Mouse (Mus musculus) E14TG2a.4 (cell line): ENCODE data around the gene Grk6.

ENCODE experiments used
- CTCF ChIP-seq: conservative IDR thresholded peaks from 2 replicates; pipeline ENCODE4 v1.5.1; 2014; ENCODE audit warnings: low read length
- NANOG ChIP-seq: IDR thresholded peaks from 2 replicates; pipeline ENCODE4 v1.6.1; 2014; ENCODE audit warnings: borderline replicate concordance, low read length, mixed read lengths
- POU5F1 ChIP-seq: IDR thresholded peaks from 2 replicates; pipeline ENCODE4 v1.6.1; 2014; ENCODE audit warnings: low read length, borderline replicate concordance

DNA sequence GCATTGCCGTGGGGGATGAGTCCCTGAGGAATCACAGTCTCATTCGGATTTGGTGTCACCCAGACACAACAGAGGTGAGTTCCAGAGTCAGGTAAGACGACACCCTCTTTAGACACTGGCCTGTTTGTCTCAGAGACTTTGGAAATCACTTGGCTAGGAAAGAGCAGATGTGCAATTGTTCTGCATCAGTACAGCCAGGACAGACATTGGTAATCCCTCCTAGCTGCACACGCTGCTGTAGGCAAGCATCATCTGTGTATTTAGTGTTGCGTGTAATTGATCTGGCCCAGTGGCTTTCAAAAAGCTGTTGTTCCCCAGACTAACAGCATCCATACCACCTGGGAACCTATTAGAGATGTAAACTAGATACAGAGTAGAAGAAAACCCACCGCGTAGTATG lies 41.6 kb upstream of the Grk6 start:
- TF ChIP-seq CTCF (no peak), NANOG (no peak), POU5F1 (no peak)
